Mouse (Mus musculus) cerebellum, postnatal 14 days (tissue): ENCODE measurements around the gene Strn4.

ENCODE experiments used
- DNase-seq, 2 experiments: peaks; one replicate each; pipeline ENCODE4 v3.0.0; 2021; ENCODE audit warnings: mixed read lengths in 2 of 2

The Strn4 gene

DNA sequence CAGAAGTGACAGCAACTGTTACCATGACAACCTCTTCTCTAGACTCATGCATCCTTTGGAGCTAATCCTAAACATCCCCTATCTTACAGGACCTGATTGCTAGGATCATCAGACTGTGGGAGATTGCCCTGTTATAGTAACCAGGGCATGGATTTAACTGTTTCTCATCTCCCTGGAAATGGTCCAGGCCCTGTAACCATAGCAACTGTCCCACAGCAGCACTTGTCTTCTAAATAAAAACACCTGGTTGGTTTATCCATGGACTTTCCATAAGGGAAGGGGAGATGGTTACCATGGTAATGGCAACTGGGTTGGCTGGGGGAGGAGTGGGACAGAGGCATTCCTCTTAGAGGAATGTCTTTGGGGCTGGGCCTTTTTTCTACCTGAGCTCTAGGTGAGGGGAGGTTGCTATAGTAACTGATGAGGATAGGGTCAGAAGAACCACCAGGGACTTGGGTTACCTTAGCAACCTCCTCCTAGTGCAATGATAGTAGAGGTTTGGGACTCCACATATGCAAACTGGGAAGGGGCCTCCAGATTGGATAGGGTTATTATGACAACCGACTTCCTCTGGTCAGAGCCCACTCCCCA, at the start of gene Strn4:
Gene Strn4, plus strand, starts transcription at position 539 of the 591 bp plus-strand sequence.
- peak; percentile 54 to 66 for DNase-seq

DNA sequence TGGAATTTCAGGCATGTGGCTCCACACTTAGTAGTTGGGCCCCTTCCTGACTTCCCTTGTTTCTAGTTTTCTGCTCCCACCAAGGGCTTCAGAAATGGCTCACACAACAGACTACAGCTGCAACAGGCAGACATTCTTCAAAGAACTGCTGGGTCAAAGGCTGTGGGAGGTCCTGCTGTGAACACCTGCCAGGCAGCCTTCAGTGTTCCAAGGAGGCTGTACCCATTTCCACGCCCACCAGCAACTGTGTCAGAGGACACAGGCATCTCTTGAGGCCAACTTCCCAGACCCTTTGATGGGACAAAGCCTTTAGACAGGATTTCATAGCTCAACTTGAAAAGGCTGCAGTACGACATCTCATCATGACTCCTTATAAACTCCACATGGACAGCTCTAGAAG, 49.2 kb upstream of the Strn4 start:
- no peak for DNase-seq

DNA sequence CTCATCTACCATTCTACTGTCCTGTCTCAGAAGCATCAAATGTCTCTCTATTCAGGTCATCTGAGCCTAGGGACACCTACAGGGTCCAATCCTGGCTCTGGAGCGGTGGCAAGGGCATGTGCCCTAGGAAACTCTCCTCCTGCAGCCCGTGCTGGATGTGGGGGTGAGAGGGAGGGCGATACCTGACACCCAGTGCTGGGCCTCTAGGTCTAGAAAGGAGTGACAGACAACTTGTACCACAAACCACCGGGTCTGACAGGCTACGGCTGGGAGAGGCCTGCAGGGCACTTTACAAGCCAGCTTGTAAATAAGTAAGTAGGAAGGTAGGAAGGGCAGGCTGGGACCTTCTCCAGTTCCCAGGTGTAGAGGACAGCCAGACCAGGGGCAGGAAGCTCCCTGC, 39.8 kb upstream of the Strn4 start:
- no peak for DNase-seq

DNA sequence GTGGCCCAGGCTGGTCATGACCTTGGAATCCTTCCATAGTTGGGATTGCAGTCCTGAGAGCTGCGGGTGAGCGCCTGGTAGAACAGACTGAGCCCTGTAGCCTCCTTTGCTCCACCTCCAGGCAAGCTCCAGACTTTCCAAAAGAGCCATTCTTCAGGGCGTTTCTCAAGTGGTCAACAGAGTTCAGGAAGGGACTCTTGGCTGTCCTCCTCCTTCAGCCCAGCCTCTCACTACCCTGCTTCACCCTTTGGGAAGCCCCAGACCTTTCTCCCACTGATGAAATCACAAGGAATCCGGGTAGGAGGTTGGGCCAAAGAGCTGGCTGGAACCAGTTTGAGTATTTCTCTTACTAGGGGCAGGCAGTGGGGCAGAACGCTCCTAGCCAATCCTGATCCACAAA, 35.6 kb upstream of the Strn4 start:
- DNase-seq, result no peak

DNA sequence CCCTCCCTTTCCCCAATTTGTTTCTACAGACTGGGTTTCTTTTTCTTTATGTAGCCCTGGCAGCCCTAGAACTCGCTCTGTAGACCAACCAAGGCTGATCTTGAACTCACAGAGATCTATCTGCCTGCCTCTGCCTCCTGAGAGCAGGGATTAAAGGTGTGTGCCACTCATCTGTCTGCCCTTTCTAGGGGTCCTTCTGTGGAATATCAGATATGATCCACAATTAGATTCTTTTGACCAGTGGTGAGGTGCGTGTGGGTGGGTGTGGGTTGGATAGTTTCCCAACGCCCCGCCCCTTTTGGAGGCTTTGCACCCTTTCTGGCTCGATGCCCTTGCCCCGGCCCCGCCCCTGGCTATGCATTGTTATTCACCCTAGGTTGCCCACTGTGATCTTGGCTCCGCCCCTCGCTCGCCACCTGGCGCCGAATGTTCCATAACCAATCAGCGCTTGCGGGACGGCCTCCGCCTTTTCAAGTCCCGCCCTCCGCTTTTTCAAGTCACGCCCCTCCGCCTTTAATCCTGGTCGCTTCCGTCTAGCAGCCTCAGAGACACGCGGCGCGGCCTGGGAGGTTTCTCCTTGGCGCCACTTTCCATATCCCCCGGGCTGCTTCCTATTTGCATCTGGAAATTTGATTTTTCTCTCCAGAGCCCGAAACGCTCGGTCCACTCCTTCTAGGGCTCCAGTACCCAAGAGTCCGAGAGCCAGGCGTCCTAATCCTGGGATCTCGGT, 34.7 kb upstream of the Strn4 start, which contains the start of gene Slc1a5:
Gene Slc1a5, plus strand, starts transcription at position 516 of the 730 bp plus-strand sequence.
- DNase-seq, result peak; percentile 79 to 81

DNA sequence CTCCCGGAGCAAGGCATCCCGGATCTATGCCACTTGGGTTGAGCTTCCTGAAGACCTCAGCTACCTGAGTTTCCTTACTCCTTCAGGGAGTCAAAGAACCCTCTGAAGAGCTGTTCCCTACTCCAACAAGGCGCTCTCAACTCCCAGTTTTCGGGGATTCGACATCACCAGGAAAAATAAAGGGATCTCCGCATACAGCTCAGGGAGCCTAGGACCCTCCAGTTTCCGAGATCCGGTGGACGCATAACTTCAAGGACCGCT, 34.2 kb upstream of the Strn4 start:
- no peak for DNase-seq

DNA sequence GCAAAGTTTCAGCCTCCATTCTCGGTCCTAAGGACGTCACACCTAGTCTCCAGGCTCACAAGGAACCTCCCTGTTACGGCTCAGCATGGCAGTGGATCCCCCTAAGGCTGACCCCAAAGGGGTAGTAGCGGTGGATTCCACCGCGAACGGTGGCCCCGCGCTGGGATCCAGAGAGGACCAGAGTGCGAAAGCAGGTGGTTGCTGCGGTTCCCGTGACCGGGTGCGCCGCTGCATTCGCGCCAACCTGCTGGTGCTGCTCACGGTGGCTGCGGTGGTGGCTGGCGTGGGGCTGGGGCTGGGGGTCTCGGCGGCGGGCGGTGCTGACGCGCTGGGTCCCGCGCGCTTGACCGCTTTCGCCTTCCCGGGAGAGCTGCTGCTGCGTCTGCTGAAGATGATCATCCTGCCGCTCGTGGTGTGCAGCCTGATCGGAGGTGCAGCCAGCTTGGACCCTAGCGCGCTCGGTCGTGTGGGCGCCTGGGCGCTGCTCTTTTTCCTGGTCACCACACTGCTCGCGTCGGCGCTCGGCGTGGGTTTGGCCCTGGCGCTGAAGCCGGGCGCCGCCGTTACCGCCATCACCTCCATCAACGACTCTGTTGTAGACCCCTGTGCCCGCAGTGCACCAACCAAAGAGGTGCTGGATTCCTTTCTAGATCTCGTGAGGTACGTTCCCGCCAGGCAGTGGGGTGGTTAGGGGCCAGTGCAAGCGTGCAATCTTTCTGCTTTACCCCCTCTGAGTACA, 33.7 kb upstream of the Strn4 start:
- DNase-seq, result peak; percentile 21 to 27

DNA sequence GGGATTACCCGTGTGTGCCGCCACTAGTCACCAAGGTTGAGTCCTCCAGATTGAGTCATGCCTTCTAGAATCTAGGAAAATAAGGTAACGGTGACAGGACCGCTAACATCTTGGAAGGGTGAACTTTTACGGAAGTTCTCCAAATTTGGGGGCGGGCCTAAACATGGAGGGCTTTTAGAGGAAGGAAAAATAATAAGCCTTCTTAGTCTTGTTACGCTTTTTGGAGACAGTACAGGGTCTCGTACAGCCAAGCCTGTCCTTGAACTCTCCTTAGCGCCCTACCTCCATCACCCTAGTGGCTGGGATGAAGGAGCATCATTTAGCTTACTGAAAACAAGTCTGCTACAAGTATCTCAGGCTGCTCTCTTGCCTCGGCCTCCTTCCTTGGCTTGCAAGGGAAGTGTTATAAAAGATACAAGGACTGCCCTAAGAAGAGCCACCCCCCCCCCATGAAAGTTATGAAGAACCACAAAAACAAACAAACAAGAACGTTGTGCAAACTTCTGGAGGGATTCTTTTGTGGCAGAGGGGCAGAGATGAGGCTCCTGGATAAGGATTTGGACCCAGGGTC, 33.0 kb upstream of the Strn4 start:
- DNase-seq, result no peak

DNA sequence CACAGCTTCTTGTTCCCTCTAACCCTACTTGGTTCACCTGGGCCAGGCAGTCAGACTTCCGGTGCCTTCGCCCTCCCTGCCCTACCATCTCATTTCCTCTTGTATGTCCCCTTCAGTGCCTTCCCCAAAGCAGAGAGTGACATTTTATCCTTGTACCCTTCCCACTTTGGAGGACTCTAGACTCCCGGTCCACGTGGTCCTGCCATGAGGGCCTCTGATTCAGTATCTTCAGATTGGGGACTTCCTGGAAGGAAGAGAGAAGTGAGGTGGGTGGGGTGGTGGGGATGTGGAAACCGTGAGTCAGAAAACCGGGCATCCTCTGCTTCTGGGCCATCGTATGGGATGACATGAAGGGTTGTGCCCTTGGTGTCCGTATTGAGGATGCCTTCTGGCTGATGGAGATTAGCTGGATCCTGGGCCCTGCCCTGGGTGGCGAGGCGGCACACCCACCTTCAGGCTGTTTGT, 32.4 kb upstream of the Strn4 start:
- no peak for DNase-seq

DNA sequence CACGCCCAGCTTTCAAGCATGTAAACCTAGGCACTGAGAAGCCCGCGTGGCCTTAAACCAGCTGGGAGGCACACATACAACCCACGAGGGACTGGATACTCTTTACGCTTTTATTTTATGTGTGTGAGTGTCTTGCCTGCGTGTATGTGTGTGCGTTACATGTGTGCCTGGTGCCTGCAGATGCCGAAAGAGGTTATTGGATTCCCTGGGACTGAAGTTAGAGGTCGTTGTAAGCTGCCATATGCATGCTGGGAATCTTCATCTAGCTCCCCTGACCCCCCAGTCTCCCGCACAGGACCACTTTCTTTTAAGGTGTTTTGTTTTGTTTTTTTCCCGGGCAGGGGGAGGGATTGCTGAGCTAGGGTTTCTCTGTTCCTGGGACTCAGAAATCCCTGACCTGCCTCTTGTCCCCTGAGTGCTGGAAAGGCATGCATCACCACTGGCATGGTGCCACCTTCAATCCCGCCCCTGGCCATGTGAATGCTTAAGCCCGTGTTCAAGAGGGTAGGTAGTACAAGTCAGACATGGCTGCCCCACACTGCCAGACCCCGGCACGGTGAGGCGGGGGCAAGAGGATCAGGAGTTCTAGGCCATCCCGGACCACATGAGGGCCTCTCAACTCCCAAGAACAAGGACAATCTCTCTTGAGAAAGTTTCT, 31.8 kb upstream of the Strn4 start:
- DNase-seq, result peak; percentile 28 to 50

DNA sequence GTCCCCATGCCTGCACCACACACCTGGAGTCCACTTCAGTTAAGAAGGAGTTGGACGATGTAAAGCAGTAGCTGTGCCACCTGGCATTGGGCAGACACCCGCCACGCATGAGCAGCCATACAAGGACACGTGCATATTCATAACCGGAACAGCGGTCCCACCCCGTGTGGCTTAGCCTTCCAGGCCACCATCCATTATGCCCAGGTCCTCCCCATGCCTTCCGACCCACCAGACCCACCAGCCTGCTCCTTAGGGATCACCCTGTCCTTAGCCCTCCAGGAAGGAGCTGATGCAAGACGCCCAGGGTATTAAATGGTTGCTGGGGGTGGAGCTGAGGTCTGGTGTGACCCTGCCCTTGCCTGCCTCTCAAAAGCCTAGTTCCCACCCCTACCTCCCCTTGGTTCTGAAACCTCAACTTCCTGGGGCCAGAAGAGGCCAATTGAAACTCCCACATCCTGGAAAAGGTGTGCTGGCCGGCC, 31.2 kb upstream of the Strn4 start:
- peak in 1 of 2 experiments; percentile 16 for DNase-seq

DNA sequence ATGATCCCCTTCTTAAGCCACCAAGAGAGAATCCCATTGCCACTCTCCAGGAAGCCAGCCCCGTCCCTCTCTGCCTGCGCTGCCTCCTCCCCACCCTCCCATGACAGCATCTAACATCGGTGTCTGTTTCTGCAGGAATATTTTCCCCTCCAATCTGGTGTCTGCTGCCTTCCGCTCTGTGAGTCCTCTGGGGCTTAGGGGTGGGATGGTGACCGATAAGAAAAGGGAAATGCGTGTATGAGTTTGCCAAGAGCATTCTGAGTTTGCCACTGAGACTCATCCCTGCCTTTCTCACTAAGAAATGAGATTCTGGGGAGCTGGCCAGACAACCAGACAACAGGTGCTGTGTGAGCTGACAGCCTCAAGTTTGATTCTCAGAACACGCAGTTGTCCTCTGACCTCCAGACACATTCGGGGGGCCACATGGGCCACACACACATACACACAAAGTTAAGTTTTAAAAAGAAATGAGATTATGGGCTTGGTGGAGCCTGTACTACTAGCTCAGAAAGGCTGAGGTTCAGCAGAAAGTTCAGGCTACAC, 30.1 kb upstream of the Strn4 start:
- DNase-seq, result no peak

DNA sequence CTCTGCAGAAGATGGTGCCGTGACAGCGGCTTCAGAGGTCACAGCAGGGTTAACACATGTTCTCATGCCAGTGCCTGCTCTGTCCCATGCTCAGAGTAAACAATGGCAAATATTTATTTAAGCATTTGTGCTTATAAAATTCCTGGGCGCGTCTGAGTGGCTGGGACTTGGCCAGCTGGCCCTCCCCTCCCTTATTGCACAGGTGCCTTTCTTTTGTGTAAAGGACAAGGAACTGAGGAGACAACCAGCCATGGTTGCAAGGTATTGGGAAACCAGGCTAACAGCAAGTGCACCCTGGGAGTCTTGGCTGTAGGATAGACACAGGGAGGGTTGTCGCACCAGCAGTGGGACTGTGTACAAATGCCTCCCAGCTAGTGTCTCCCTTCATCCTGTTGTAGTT, 23.4 kb upstream of the Strn4 start:
- DNase-seq, result no peak

DNA sequence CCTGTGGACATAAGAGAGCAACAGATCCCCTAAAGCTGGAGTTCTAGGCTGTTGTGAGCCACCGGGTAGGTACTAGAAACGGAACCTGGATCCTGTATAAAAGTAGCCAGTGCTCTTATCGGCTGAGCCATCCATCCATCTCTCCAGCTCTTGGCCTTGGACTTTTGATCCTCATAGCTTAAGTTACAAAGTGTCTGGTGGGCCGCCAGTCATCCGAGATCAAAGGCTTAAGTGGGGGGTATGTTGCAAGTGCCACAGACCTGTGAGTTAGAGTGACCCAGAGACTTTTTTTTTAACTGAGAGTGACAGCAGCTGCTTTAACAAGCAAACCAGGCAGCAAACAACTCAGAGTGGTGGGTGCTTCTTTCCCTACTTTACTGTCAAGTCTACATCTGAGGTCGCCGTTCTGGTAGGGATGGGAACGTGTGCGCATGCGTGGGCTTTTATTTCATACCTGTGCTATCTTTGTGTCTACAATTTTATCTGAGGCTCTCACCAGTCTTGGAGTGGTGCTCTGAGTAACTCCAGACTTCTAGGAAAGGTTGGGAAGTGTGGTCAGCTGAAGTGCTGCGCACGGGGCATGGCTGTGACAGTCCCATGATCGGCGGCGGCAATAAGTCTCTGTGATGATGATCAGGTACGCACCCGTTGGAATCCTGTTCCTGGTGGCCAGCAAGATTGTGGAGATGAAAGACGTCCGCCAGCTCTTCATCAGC, 22.5 kb upstream of the Strn4 start:
- DNase-seq, result no peak

DNA sequence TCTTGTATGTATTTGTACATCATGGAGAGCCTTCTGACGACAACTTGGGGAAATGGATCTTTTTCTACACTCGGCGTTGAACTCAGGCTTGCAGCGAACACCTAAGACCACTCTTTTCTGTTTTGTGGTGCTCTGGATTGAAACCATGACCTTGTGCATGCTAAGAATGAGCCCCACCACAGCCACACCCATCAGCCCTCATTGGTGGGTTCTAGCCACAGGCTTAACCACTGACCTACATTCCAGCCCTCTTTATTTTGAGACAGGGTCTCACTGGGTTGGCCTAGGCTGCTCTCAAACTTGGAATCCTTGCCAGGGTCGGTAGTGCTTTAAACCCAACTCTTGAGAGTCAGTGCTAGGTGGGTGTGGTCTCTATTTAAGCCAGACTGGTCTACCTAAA, 20.8 kb upstream of the Strn4 start:
- DNase-seq, result no peak

DNA sequence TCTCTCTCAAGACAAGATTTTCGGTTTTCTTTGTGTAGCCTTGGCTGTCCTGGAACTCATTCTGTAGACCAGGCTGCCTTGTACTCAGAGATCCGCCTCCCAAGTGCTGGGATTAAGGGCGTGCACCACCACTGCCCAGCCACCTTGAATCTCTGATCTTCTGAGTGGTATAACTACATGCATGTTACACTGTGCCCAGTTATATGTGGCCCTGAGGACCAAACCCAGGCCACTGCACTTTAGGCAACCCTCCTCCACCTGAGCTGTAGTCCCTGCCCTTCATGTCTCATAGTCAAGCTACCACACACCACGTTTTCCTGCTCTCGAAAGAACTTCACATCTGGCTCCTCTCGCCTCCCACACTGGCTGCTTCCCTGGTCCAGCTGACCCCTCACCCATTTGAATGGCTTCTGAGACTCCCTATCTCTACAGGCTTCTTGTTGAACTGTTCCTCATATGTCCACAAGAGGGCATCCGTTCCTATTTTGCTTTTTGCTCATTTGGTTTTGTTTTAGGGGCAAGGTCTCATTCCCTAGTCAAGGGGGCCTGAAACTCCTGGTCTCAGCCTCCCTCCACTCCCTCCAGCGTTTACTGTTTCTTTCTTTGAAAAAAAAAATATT, 11.2 kb upstream of the Strn4 start:
- DNase-seq, result no peak

DNA sequence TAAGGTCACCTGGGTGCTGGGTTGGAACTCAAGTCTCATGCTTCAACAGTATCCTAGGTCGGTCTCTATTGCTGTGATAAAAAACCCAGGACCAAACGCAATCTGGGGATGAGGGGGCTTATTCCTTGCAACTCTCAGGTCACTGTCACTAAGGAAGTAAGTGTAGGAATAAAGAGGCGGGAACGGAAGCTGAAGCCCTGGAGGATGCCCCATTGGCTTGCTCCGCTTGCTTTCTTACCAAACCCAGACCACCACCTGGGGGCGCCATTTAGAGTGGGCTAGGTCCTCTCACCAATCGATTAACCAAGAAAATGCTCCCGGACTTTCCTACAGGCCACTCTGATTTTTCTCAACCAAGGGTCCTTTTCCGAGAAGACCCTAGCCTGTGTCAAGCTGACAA, 7.8 kb upstream of the Strn4 start:
- DNase-seq, result peak in 1 of 2 experiments; percentile 45

DNA sequence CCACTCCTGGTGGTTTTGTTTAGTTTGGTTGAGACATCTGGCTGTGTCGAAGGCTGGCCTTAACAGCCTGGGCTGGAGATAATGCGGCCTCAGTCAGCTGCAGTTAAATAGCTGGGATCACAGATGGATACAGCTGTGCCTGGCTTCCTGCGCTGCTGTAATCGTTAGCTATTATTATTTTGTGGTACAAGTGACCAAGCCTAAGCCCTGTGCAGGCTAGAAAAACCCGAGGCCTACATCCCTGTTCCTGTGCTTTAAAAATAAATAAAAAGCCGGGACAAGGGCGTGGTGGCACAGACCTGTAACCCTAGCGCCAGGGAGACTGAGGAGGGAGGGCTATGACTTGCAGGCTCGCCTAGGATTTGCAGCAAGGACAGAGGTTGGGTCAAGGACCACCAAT, 7.0 kb upstream of the Strn4 start:
- DNase-seq, result no peak

DNA sequence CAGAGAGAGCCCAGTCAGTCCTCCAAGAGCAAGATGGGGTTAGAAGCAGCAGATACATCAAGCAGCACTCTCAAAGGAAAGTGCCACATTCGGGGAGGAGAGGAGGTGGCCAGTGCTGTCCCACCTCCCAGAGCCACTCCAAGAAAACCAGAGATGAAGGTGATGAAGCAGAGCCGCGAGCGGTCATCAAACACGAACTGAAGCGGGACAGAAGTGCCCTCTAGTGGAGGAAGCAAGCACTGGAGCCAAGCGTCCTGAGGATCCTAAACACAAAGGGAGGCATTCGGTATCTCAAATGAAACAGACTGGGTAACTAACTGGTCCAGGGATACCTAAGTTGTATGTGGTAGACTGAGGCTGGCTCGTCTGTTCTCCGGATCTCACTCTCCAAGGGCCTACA, 6.0 kb upstream of the Strn4 start:
- DNase-seq, result peak; percentile 81 to 82

DNA sequence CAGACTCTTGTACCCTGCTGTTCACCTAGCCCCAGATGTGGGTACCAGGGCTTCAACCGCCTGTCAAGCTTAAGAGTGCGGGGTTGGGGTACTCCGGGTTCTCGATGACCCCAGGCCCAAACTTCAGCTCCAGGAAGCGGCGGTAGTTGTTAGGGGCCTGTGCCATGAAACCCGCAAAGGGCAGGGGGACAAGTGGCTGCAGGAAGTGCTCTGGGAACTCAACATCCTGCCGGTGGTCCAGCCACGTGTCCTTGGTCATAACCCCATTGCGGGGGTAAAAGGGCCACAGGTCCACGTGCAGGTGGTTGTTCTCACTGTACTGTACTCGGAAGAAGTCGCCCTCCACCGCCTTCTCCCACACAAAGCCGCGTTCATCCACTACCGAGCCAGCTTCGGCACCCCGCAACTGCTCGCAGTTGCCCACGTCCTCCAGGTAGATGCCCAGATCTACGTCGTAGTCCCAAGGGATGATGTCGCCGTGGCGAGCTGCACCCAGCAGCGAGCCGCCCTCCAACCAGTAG, 5.2 kb upstream of the Strn4 start:
- DNase-seq, result no peak

DNA sequence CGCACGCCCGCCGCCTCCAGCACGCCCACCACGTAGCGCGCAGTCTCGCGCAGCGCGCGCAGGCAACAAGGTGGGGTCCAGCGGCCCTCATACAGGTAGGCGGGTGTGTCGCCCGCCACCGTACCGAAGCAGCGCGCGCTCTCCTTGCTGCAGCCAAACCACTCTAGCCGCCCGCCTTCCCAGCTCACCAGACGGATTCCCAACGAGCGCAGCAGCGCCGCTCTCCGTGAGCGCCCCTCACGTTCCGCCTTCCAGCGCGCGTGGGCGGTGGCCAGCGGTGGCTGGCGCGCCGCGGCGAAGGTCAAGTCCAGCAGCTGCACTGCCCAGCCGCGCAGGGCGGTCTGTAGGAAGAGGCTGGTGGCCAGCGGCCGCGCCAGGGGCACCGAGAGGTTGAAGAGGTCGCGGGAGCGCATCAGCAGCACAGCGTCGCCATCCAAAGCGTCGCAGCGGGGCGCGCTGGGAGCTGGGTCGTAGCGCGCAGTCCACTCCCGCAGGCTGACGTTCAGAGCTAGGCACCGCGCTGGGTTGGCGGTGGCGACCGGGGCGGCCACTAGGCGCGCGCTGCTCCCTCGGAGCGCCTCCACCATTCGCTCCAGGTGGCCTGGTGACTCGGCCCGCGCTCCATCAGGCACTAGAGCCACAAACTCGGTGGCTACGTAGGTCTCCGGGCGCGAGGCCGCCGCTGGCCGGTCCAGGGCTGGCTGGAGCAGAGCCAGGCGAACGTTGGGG, 4.6 kb upstream of the Strn4 start:
- peak; percentile 51 to 71 for DNase-seq
